Mouse (Mus musculus): ENCODE data around the gene Pttg1ip. TPM values are rescaled to one million over a fixed set of nuclear protein-coding genes. Genes with fewer than 3 reads are reported as not detected.

Pttg1ip gene
- total RNA-seq, 2 experiments from 2014 or later: 68.2 to 69.0 TPM

DNA sequence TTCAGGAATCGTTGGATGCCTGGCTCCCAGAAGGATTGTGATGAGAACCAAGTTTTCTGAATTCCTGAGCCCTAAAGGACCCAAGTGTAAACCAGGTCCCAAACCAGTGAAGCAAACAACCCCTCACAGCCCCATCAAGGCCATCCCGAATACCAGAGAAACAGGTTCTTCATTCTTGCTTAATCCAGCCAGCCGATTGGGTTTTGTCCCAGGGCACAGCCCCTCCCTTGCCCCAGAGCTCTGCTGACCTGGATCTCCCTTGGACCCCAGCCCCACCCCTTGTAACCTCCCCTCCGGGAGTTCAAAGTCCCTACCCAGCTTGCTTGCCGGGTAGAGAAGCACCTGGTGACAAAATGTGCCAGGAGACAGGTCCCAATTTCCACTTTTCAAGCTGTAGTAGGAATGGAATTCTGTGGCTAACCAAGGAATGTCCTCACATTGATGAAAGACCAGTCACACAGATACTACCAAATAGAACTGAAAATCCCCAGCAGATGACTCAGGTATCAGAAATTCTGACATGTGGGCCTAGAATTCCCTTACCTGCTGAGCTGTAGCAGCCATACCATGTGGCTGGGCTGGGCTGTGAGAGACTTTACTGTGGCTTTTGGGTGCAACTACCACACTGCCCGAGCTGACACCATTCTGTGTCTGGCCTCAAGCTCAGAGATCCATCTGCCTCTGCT lies 11.4 kb upstream of the Pttg1ip start:
- DNase-seq: no peak

DNA sequence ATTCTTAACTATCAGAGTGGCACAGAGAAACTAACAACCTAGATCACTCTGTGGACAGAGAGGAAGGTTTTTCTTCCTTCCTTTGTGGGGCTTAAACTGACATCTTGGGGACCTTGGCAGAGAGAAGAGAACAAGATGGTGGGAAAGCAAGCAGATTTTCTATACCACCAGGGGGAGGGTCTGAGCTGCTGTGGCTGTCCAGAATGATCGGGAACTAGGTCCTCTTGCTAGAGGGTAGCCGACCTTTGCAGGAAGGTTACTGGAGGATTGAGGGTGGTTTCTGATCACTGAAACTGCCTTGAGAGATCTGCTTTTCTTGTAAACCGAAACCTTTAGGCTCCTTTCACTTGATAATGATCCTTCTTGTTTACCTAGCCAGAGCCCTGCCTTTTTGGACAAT lies 9.3 kb upstream of the Pttg1ip start:
- no peak for DNase-seq

DNA sequence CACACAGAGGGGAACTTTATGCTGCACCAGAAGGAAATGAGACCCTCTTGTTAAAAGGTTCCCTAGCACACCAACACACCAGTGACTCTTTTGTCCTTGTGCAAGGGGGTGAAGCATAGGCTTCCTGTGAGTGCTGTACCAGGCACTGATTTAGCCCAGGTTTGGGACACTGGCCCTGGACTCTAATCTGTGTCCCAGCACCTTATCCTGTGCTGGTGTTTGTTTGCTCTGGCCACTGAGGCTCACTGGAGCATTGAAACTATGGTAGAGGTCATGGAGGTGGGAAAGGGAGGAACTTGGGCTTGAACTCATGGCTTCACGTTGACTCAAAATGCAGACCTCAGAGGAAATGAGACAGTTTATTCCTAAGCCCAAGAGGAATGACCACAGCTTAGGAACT lies 8.4 kb upstream of the Pttg1ip start:
- no peak for DNase-seq

DNA sequence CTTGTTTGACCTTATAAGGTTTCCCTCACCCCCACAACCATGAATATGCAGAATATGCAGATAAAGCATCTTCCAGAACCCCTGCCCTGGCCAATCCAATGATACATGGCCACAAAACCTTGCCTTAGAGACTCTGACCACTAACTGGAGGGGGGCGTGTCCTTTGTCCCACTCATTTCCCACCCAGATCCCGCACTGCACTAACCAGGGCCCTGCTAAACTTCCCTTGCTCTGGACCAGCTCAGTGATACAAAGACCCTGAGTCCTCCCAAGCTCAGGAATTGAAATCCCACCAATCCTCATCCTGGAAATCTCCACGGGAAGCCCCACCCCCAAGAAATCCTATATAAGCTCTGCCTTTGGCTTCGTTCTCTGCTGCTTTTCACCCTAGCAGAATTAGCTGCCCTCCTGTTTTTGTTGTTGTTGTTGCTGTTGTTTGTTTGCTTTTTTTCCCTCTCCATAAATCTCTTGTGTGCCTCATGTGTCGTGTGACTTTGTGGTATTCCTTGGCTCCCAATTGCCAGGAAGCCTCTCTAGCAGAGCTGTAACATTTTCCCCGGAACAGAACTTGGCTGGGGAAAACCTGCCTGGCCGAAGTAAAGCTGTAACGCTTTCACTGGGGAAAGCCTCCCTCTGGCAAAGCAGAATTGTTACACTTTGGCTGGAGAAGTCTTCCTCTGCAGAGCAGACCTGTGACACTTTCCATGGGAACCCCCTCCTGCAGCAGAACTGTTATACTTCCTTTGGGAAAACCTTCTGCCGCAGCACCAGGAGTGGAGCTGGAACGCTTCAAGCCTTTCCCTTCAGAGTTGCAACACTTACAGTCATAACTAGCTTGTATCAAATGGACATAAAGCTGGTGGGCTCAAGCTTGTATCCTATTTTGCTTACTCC lies 1.2 kb upstream of the Pttg1ip start:
- no peak for DNase-seq

DNA sequence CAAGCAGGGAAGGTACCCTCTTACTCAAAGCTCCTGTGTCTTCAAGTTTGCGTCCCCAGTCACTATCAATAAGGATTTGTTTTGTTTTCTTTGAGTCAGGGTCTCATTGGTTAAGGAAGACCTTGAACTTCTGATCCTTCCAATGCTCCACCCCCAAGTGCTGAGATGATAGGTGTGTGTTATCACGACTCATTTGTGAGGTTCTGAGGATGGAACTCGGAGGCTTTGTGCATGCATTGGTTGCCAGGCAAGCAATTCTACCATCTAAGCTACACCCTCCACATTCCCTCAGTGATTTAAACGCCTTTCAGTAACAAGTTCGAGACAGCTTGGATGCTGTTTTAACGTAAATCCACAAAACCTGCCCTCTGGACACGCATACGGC lies 505 bp upstream of the Pttg1ip start:
- no peak for DNase-seq

DNA sequence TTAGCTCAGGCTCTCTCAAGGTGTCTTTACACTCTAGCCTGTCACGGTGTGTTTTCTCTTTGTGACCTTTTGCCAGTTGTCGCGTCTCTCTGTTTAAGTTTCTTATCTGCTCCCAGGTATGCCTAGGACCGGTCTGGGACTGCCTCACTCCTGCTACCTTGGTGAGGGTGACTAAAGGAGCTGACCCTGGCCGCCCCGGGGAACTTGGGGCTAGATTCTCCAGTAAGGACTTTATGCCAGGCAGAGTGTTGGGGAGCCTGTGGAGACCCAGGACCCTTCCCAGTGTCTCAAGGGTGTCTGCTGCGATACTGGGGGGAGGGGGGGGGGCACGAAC lies 732 bp downstream of the Pttg1ip start:
- no peak for DNase-seq

DNA sequence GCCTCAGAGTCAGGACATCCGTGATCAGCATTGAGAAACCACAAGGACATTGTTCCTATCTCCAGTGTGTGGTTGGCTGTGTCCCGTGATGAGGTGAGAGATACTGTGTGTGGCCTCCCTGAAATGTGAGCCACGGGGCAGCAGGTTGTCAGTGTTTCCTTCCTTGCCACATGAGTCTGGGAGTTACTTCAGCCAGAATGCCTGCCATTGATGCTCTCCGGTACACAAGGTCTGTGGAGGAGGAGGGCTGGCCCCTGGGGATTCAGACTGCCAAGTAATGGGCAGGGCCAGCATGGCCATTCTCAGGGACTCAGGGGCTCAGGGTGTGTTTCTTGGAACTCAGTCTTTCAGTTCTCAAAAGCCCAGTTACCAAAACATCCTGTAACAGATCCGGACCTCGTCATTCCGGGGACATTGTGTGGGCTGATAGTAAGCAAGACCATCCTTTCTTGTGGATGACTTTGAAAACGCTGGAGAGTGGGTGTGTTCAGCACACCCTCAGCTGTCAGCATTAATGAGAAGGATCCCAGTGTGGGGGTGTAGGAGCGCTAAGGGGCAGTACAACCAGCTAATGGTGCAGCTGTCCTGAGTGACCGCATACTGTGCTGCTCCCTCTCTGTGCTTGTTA lies 2.4 kb downstream of the Pttg1ip start:
- DNase-seq: no peak

DNA sequence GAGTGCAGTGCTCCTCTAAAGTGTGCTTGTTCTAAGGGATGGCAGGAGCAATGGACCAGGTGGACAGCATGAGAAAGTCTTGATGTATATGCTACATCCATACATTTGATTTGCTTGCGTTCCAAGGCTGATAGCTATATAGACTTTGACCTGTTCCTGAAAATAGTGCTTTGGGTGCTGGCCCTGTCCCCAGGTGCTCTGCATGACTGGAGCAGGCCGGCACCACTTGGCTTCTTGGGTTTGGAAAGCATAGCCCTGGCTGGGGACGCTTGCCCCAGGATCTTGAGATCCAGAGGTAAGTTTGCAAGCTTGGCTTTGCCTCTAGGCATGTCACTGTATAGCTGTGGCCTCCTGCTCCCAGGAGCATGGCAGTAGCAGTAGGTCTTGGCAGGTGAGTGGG lies 5.1 kb downstream of the Pttg1ip start:
- no peak for DNase-seq

DNA sequence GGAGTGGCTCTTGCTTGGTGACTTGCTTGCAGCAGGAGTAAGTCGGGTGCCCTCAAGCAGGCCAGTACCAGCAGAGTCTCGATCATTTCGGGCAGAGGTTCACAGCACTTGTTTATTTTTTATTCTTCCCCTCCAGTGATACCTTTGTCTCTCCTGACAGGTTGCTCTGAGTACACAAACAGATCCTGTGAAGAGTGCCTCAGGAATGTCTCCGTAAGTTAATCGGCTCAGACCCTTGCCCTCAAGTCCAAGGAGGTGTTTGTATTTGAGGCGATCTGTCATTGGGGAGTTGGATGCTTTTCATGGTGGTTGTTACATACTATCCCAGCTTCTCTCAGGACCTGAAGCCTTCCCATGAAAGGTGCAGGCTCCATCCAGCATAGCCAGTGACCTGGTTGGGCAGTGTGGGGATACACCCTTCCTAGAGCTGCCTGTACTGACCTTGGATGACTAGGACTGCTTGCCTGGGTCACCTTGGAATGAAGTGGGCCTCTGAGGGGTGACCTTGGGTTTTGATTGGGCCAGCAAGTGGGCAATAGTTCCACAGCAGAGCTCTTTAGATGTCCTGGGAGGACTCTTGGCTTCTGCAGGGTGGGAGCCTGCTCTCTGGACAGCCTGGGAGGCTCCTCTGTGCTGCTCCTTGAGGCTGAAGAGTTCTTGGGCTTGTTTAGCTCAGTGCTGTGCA lies 5.7 kb downstream of the Pttg1ip start:
- no peak for DNase-seq

DNA sequence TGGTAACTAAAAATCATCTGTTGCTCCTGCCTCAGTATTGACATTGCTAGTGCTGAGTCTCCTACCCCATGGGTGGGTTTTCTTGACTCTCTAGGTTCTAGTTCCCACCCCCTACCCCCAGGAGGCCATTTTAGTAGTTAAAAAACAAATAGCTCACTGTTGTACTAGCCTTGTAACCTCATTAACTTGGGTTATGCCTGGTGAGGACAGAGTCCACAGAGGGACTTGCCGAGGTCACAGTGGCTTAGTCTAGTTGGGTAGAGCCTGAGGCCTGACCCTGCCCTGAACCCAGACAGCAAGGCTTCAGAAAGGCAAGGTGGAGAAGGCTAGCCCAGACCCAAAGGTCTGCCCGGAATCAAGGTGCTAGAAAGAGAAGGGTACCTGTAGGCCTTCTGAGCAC lies 6.5 kb downstream of the Pttg1ip start:
- no peak for DNase-seq

DNA sequence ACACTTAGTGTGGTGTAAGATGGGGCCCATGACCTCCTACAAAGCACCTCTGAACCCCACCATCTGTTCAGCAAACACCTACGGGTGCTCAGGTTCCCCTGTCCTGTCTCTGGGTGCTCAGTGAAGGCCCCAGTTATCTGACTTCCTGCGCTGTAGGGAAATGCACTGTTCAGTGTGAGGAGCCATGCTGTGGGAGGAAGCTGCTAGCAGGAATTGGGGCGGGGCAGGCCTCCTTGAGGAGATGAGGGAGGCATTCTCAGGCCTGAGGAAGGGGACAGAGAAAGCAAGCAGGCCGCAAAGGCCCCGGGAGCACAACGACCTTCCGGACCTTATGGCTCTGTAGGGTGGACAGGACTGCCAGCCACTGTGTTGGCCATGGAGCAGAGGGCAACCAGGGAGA lies 7.6 kb downstream of the Pttg1ip start:
- DNase-seq: no peak

DNA sequence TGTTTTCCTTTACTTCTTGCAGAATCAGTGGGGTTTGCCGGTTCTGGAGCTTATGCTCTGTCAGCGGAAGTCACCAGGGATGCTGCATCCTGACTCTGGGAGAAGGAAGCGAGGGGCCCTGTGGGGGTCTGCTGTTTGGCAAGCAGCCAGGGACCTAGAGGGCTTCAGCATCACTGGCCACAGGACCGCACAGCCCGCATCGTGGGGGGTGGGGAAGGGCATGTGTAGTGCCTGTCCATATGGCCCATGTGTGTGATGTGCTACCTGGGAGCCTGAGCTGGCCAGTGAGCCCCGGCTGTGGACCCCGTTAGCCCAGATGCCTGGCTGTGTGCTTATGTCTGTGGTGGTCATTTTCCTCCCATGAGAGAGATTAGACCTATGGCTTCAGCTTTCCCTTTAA lies 8.2 kb downstream of the Pttg1ip start:
- DNase-seq: no peak

DNA sequence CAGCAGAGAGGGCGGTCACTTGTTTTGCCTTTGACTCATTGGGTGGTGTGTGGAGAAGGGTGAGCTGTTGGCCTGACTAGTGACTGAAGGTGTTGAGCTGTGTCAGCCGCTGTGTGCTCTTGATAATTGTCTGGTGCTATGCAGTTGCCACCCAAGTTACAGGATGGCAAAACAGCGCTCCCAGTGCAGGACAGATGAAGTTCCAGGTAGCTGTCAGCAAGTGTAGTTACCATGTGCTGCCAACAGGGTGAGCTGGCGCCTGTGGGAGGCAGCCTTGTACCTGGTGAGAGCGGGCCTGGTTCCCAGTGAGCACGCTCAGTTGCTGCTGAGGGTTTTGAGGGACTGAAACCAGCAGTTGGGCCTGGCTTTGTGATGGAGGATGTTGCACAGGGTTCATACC lies 9.3 kb downstream of the Pttg1ip start:
- no peak for DNase-seq

DNA sequence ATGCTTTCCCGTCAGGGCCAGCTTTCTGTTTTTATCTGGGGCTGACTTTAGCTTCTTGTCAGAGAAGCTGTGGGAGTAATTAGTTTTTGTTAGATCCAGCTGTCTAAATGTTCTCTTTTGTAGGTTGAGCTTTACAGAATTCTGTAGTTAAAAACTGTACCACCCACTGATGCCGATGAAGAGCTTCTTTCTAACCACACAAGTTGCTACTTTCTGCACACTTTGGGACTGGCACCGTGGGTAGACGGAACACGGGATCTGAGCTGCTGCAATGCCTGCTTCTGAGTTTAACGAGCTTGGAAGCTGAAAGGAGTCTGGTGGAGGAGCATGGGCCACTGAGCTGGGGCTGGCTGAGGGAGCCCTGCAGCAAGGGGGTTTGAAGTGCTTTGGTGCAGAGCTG lies 10.0 kb downstream of the Pttg1ip start:
- DNase-seq: no peak

DNA sequence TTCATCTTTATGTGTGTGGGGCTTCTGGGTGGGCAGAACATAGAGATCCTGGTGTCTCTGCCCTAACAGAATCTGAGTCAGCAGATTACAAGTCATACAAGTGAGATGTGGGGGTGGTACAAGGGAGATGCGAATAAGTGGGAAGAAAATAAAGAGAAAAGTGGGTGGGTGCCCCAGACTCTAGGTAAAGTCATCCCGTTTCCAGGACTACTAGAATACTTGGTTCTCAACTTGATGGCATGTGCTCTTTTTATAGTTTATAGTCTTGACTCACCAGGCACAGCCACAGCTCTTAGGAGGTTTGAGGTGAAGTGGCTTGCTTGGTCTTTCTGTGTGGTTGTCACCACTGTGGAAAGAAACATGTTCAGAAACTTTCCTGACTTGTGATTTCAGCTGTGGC lies 14.5 kb downstream of the Pttg1ip start:
- no peak for DNase-seq

DNA sequence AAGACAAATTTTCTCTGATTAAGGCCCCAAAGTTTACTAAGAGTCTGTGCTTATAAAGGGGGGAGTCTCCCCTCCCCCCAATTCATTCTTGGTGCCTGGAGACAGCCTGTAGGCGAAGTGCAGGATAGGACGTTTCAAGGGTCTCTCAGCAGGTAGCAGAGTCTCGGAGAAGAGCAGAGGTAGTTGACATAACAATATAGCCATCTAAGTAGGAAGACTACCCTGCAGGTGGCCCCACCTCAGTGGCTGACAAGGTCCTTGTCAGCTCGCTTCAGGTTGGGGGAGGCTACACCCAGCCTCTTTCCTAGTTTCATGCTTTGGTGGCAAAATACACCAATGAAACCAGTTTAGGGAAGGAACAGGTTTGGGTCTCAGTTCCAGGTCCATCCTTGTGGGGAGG lies 21.5 kb downstream of the Pttg1ip start:
- no peak for DNase-seq

DNA sequence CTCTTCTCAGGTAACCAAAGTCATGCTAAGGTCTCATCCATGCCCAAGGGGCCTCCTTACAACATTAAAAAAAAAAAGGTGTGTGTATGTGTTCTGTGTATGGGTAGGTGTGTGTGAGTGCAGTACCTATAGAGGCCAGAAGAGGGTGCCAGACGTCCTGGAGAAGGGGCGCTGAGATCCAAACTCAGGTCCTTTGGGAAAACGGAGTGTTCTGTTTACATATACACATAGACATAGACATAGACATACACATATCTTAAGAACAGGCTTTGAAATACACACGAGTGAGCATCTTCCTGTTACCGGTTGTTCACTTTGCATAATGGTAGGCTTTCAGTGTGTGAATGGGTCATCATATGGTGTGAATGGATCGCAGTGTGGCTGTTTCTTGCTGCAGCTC lies 22.6 kb downstream of the Pttg1ip start:
- DNase-seq: no peak

DNA sequence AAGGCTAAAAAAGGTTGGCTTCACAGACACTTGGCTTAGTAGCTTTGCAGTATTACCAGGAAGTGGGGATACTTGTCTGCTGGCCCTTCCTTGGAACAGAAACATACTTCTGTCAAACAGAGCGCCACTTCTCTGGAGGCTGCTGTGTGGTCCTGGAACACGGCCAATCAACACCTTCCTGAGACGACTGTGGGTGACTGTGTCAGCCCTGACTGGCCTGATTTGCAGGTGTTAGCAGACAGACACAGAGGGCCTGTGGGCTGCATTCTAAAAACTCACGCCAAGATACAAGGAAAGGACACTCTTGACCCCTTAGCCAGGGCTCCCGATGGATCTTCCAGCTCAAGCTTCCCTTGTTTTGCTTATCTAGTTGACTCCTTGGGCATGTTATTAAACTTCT lies 23.4 kb downstream of the Pttg1ip start:
- DNase-seq: no peak

DNA sequence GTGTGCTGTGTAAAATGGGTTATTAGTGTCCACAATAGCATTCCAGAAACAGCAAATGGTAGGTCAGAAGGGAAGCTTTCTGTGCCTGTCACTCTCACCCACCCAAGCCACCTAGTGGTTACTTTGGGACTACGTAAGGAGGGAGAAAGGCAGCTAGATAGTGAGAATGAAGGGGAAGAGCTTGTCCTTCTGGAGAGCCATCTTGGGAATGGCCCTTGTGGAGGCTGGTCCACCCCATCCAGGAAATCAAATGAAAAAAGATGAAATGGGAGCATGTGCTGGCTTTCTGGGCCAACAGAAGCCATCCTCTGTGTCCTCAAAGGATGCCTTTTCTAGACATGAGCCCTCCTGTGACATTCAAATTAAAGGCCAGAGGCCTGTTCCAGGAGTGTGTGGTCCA lies 23.8 kb downstream of the Pttg1ip start:
- DNase-seq: no peak

DNA sequence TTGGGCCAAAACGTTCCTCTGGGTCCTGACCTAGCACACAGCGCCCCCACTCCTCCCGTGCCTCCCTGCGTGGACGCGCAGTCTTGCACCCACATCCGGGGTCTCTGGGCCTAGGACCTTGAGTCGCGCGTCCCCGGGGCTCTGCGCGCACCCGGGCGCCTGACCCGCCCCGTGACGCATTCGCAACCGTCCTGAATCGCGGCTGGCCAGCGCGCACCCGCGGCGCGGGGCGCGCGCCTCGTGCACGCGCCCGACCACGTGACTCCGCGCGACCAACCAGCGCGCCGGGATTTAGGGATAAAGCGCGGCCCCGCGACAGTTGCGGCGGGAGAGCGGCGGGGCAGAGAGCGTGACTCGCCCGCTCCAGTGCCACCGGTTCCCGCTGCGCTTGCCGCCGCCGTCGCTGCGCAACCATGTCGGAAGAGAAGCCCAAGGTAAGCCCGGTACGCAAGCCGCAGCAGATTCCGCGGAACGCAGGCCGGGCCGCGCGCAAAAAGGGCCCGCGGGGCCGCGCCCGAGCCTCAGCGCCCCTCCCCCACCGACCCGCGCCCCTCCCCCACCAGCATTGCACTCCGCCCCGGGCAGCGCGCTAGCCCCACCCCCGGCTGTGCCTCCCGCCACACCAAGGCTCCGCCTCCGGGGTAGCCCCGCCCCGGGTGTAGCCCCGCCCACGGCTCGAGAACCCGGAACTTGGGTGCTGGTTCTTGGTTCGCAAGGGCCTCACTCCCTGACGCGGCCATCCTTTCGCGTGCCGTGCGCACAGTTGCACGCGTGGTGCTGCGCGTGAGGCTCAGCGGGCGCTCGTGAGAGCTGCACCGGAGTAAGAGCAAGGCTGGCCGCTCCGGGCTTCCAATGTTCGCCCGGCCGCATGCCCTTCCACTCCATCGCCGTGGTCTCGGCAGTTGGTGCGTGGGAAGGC lies 24.6 kb downstream of the Pttg1ip start, which contains the start of the genes Sumo3 and Gm49325:
Gene Sumo3, plus strand, starts transcription at position 190 of the 919 bp plus-strand sequence.
Gene Gm49325, plus strand, starts transcription at position 290 of the 919 bp plus-strand sequence.
- DNase-seq: peak; percentile 93

DNA sequence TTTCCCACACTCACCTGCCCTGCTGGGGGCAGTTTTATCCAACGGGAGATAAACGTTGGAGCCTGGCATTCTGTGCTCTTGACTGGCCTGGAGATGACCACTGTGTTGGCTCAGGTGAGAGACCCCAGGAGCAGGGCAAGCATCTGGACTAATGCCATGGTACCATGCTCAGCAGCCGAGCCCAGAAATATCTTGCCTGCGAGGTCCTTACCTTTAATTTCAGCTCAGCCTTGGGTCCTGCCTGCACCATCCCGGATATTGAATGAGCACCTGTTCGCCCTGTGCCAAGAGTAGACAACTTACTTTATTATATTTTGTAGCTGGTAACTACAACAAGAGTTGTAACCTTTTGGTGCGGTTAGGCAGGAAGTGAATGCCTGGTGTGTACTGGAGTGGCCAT lies 25.3 kb downstream of the Pttg1ip start:
- no peak for DNase-seq

DNA sequence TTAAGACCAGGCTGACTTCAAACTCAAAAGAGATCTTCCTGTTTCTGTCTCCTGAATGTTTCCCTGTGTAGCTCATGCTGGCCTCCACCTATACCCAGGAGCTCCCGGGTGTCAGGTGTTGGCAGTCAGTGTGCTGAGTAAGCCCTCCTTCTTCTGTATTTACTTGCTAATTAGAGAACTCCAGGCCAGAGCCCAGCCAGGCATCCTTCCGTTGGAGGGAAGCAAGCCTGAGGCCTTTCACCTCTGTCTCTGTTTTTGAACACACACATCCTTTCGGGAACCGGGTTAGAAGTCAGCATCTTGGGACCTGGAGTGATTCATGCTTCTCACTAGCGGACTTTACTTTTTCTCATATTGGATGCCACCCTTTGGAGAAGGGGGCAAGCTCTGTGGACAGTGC lies 25.9 kb downstream of the Pttg1ip start:
- DNase-seq: no peak

Data from layer of hippocampus, postnatal 36 days (tissue).